Mouse (Mus musculus) forebrain, embryonic 13.5 days (tissue): ENCODE results near the gene Olfr1325. TPM values are rescaled to one million over a fixed set of nuclear protein-coding genes. Genes with fewer than 3 reads are reported as not detected.
A peak's percentile ranks its signal among the peaks of the same experiment; 100 is the strongest.
"Not testable (repeated sequence)": the region's sequence is repeated elsewhere in the genome, so short reads cannot be mapped to it uniquely, and the experiment has no call there.

Source experiments
- ATAC-seq: fragments of 200-750 bp; cut with Nextera tagmentation; 2 replicates; pipeline ENCODE4 v1.8.0; 2017
- H3K27ac ChIP-seq: fragments of 300-500 bp; sonication (generic); 2 replicates; pipeline ENCODE4 v1.5.1; 2015; ENCODE audit warnings: inconsistent platforms, mild to moderate bottlenecking, moderate library complexity
- H3K27me3 ChIP-seq: fragments of 300-500 bp; sonication (generic); 2 replicates; pipeline ENCODE4 v1.6.1; 2015; ENCODE audit warnings: mild to moderate bottlenecking, inconsistent platforms
- H3K36me3 ChIP-seq: fragments of 300-500 bp; sonication (generic); 2 replicates; pipeline ENCODE4 v1.6.1; 2015; ENCODE audit warnings: mild to moderate bottlenecking, inconsistent platforms; ENCODE audit not compliant: poor library complexity, severe bottlenecking
- H3K4me1 ChIP-seq: fragments of 300-500 bp; sonication (generic); 2 replicates; pipeline ENCODE4 v1.6.1; 2015; ENCODE audit warnings: inconsistent platforms
- H3K4me2 ChIP-seq: fragments of 300-500 bp; sonication (generic); 2 replicates; pipeline ENCODE4 v1.6.1; 2015; ENCODE audit warnings: inconsistent platforms, mild to moderate bottlenecking, moderate library complexity
- H3K4me3 ChIP-seq: fragments of 300-500 bp; sonication (generic); 2 replicates; pipeline ENCODE4 v1.5.1; 2015; ENCODE audit warnings: mild to moderate bottlenecking, inconsistent platforms
- H3K9ac ChIP-seq: fragments of 300-500 bp; sonication (generic); 2 replicates; pipeline ENCODE4 v1.6.1; 2015; ENCODE audit warnings: mild to moderate bottlenecking, inconsistent platforms
- H3K9me3 ChIP-seq: fragments of 300-500 bp; sonication (generic); replicated peaks from 2 replicates; pipeline ENCODE4 v1.6.1; 2016; ENCODE audit warnings: inconsistent platforms
- WGBS: fragments of 180-500 bp; shearing (Covaris S2); methylation state at CpG from one replicate; pipeline ENCODE4 v1.1.7; 2015; 5-methylcytosine and 5-hydroxymethylcytosine counted together
- polyA plus RNA-seq: library from polyadenylated mRNA; unstranded; fragments of >200 nt; fragmentation: Nextera tagmentation; extraction: Ambion mirVana; gene quantifications from 2 replicates; pipeline ENCODE4 v1.2.1, GENCODE M21; 2015

Olfr1325 gene
- polyA plus RNA-seq, result not detected in 2 replicates

- H3K27me3 ChIP-seq, result no peaks in the 10 kb centered on the region
- WGBS, result 81% methylated on average over 2 of the region's 2 CpGs
- no peak within 1 kb of the TSS for H3K4me3 ChIP-seq
- no peak for ATAC-seq
- no peaks in the 10 kb centered on the region for H3K4me1 ChIP-seq
- H3K4me2 ChIP-seq, result no peak within 1 kb of the TSS
- H3K36me3 ChIP-seq, result no peaks in the 10 kb centered on the region
- no peaks in the 10 kb centered on the region for H3K9me3 ChIP-seq
- no peak within 1 kb of the TSS for H3K9ac ChIP-seq
- no peak within 1 kb of the TSS for H3K27ac ChIP-seq
Observed at GRCm38 (mm10) chrX:74592379-74592778, at the start of gene Olfr1325. TSS of gene Olfr1325 (plus strand) at chrX:74592679.

- ATAC-seq, result no peak
- Histone ChIP-seq H3K27ac (no peak within 1 kb of the TSS), H3K9me3 (no peaks in the 10 kb centered on the region), H3K4me3 (no peak within 1 kb of the TSS), H3K4me2 (no peak within 1 kb of the TSS), H3K36me3 (no peaks in the 10 kb centered on the region), H3K27me3 (no peaks in the 10 kb centered on the region), H3K9ac (no peak within 1 kb of the TSS), H3K4me1 (no peaks in the 10 kb centered on the region)
Observed at GRCm38 (mm10) chrX:74574788-74575187, 17.7 kb upstream of the Olfr1325 start, which contains the start of gene Olfr1326-ps1. TSS of gene Olfr1326-ps1 (minus strand) at chrX:74574888.

- not testable (repeated sequence) for H3K4me3 ChIP-seq, H3K4me2 ChIP-seq, H3K9me3 ChIP-seq, H3K27me3 ChIP-seq, H3K27ac ChIP-seq, H3K9ac ChIP-seq, H3K36me3 ChIP-seq, H3K4me1 ChIP-seq
- WGBS, result 79% methylated on average over 2 of the region's 5 CpGs
- ATAC-seq, result peak; percentile 50; the same call in 1 of the 2 replicates
Observed at GRCm38 (mm10) chrX:74645466-74646323, 53.2 kb downstream of the Olfr1325 start, which contains the start of gene Gm5640. TSS of gene Gm5640 (minus strand) at chrX:74645635.

- H3K36me3 ChIP-seq, H3K27ac ChIP-seq, H3K4me2 ChIP-seq, H3K4me3 ChIP-seq, H3K4me1 ChIP-seq, ATAC-seq, H3K27me3 ChIP-seq, H3K9me3 ChIP-seq, H3K9ac ChIP-seq: not testable (repeated sequence)
- no CpG with 5 or more reads among the region's 1 CpGs for WGBS
Observed at GRCm38 (mm10) chrX:74646393-74646792, 53.9 kb downstream of the Olfr1325 start.

Other genes with a start within 250 kb of the Olfr1325 start
- 101 and 116 TPM in 2 replicates for gene Lage3, start 239.1 kb upstream of the Olfr1325 start, polyA plus RNA-seq
- gene Ubl4a, start 219.5 kb upstream of the Olfr1325 start, polyA plus RNA-seq, result 67.8 and 79.5 TPM in 2 replicates
- 6.6 and 7.8 TPM in 2 replicates for gene Slc10a3, start 219.3 kb upstream of the Olfr1325 start, polyA plus RNA-seq
- gene Fam3a, start 199.4 kb upstream of the Olfr1325 start, polyA plus RNA-seq, result 31.6 and 34.5 TPM in 2 replicates
- 18.3 and 20.6 TPM in 2 replicates for gene Ikbkg, start 199.4 kb upstream of the Olfr1325 start, polyA plus RNA-seq
- 53.6 and 56.3 TPM in 2 replicates for gene G6pdx, start 163.5 kb upstream of the Olfr1325 start, polyA plus RNA-seq
- not detected in 2 replicates for gene Gm6880, start 111.3 kb upstream of the Olfr1325 start, polyA plus RNA-seq
- not detected in 2 replicates for gene Olfr1326-ps1, start 17.8 kb upstream of the Olfr1325 start, polyA plus RNA-seq
- 0.06 TPM in 1 of 2 replicates, not detected in the other for gene Gm5640, start 53.0 kb downstream of the Olfr1325 start, polyA plus RNA-seq
- gene Gm6890, start 148.2 kb downstream of the Olfr1325 start, polyA plus RNA-seq, result not detected in 2 replicates
- gene Gm5936, start 244.5 kb downstream of the Olfr1325 start, polyA plus RNA-seq, result 0.13 and 0.25 TPM in 2 replicates